Mouse (Mus musculus) E14TG2a.4 (cell line): ENCODE data around the gene Myh3.
A peak's percentile ranks its signal among the peaks of the same experiment; 100 is the strongest.

Experiments
- H3K27me3 ChIP-seq: 2 replicates; pipeline ENCODE4 v1.6.1; 2014; ENCODE audit warnings: low read length, control low read depth; ENCODE audit not compliant: insufficient read depth
- H3K36me3 ChIP-seq: 2 replicates; pipeline ENCODE4 v1.6.1; 2014; ENCODE audit warnings: low read length, control low read depth; ENCODE audit not compliant: insufficient read depth
- H3K4me1 ChIP-seq: replicated peaks from 2 replicates; pipeline ENCODE4 v1.6.1; 2014; ENCODE audit warnings: low read depth, low read length, control low read depth
- H3K4me3 ChIP-seq: replicated peaks from 2 replicates; pipeline ENCODE4 v1.5.1; 2014; ENCODE audit warnings: mild to moderate bottlenecking, low read length
- H3K9me3 ChIP-seq: 2 replicates; pipeline ENCODE4 v1.6.1; 2014; ENCODE audit warnings: low read length, control low read depth
- CTCF ChIP-seq: conservative IDR thresholded peaks from 2 replicates; pipeline ENCODE4 v1.5.1; 2014; ENCODE audit warnings: low read length
- NANOG ChIP-seq: IDR thresholded peaks from 2 replicates; pipeline ENCODE4 v1.6.1; 2014; ENCODE audit warnings: borderline replicate concordance, low read length, mixed read lengths
- POU5F1 ChIP-seq: IDR thresholded peaks from 2 replicates; pipeline ENCODE4 v1.6.1; 2014; ENCODE audit warnings: low read length, borderline replicate concordance

Gene Myh3

DNA sequence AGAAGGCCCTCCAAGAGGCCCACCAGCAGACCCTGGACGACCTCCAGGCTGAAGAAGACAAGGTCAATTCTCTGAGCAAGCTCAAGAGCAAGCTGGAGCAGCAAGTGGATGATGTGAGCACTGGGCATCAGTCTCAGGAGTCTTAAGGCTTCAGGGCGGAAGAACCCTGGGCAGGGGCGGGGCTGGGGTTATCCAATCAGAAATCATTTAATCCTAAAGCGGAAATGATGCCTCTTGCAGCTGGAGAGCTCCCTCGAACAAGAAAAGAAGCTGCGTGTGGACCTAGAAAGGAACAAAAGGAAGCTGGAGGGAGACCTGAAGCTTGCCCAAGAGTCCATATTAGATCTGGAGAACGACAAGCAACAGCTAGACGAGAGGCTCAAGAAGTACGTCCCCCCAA, 15.1 kb downstream of the Myh3 start:
- peaks cover 21% of the 10 kb centered on the region for H3K4me1 ChIP-seq
- TF ChIP-seq POU5F1, result no peak
- no peak for TF ChIP-seq NANOG
- TF ChIP-seq CTCF, result no peak
- no peaks in the 10 kb centered on the region for H3K9me3 ChIP-seq
- 0 out of 2 replicates have a peak overlapping the region, but pooled peaks have one; percentile 7 for H3K4me3 ChIP-seq
- peaks cover 65% of the 10 kb centered on the region for H3K27me3 ChIP-seq
- no peaks in the 10 kb centered on the region for H3K36me3 ChIP-seq

DNA sequence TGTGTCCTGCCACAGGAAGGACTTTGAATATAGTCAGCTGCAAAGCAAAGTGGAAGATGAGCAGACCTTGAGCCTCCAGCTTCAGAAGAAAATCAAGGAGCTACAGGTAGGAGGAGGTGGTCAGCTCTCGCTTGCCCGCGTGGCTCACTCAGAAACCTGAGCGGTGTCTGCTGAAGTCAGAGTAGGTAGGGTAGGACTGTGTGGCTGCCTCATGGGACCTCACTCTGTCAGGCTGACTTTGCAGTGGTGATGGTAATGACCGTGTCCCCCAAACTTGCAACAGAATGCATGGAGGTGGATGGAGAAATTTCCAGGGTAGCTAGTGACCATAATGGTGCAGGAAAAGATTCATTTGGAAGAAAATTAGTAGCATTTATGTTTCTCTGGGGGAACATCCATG, 15.6 kb downstream of the Myh3 start:
- Histone ChIP-seq H3K4me3 (0 out of 2 replicates have a peak overlapping the region, but pooled peaks have one; percentile 7), H3K9me3 (no peaks in the 10 kb centered on the region), H3K4me1 (peaks cover 21% of the 10 kb centered on the region), H3K36me3 (no peaks in the 10 kb centered on the region), H3K27me3 (peaks cover 67% of the 10 kb centered on the region)
- TF ChIP-seq NANOG, result no peak
- no peak for TF ChIP-seq CTCF
- TF ChIP-seq POU5F1, result no peak

DNA sequence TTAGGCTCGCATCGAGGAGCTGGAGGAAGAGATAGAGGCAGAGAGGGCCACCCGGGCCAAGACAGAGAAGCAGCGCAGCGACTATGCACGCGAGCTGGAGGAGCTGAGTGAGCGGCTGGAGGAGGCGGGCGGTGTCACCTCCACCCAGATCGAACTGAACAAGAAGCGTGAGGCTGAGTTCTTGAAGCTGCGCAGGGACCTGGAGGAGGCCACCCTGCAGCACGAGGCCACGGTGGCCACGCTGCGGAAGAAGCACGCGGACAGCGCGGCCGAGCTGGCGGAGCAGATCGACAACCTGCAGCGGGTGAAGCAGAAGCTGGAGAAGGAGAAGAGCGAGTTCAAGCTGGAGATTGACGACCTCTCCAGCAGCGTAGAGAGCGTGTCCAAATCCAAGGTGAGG, 16.4 kb downstream of the Myh3 start:
- Histone ChIP-seq H3K4me3 (peak overlapping the region; percentile 70), H3K4me1 (peaks cover 27% of the 10 kb centered on the region), H3K27me3 (peaks cover 67% of the 10 kb centered on the region), H3K36me3 (no peaks in the 10 kb centered on the region), H3K9me3 (no peaks in the 10 kb centered on the region)
- TF ChIP-seq POU5F1, result no peak
- no peak for TF ChIP-seq NANOG
- TF ChIP-seq CTCF, result no peak

DNA sequence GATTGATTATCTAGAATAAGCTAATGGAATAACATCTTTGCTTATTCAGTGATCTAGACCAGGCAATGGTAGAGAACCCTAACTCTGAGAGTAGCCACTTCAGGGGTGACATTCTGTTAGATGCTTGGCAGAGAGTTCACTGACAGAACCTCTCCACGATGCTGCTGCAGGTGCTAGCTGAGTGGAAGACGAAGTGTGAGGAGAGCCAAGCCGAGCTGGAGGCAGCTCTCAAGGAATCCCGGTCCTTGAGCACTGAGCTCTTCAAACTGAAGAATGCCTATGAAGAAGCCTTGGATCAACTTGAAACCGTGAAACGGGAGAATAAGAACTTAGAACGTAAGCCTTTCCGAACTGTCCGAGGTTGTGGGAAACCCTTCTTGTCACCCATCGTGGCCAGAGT, 19.6 kb downstream of the Myh3 start:
- Histone ChIP-seq H3K27me3 (peaks cover 64% of the 10 kb centered on the region), H3K4me3 (no peak overlapping the region), H3K9me3 (no peaks in the 10 kb centered on the region), H3K36me3 (no peaks in the 10 kb centered on the region), H3K4me1 (peaks cover 47% of the 10 kb centered on the region)
- TF ChIP-seq POU5F1 (no peak), CTCF (no peak), NANOG (no peak)

DNA sequence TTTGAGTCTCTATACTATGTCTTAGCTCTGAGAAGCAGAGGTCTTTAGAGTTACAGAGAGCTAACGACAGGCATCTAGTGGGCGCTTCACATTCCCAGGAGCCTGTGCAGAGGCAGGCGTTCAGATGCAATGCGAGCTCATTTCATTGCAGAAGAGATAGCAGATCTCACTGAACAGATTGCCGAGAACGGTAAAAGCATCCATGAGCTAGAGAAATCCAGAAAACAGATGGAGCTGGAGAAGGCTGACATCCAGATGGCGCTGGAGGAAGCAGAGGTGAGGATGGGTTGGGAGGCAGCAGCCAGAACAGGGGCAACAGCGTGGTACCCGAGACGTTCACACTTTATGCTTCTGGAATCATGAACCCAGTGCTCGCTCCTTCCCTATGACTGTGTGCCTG, 20.3 kb downstream of the Myh3 start:
- H3K9me3 ChIP-seq, result no peaks in the 10 kb centered on the region
- peaks cover 49% of the 10 kb centered on the region for H3K4me1 ChIP-seq
- no peak for TF ChIP-seq POU5F1
- no peak for TF ChIP-seq NANOG
- TF ChIP-seq CTCF, result no peak
- no peaks in the 10 kb centered on the region for H3K36me3 ChIP-seq
- H3K4me3 ChIP-seq, result no peak overlapping the region
- H3K27me3 ChIP-seq, result peaks cover 59% of the 10 kb centered on the region

DNA sequence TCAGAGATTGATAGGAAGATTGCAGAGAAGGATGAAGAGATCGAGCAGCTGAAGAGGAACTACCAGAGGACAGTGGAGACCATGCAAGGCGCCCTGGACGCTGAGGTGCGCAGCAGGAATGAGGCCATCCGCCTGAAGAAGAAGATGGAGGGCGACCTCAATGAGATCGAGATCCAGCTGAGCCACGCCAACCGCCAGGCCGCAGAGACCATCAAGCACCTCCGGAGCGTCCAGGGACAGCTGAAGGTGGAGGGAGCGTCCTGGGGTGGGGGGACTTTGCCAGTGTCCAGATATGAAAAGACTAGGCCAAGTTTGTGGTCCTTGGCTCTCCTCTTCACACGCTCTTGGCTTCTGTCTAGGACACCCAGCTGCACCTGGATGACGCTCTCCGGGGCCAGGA, 21.1 kb downstream of the Myh3 start:
- H3K9me3 ChIP-seq, result no peaks in the 10 kb centered on the region
- no peak for TF ChIP-seq CTCF
- TF ChIP-seq NANOG, result no peak
- no peak for TF ChIP-seq POU5F1
- peaks cover 51% of the 10 kb centered on the region for H3K27me3 ChIP-seq
- H3K4me3 ChIP-seq, result no peak overlapping the region; the same call in 1 of the 2 replicates
- H3K36me3 ChIP-seq, result no peaks in the 10 kb centered on the region
- peaks cover 42% of the 10 kb centered on the region for H3K4me1 ChIP-seq

DNA sequence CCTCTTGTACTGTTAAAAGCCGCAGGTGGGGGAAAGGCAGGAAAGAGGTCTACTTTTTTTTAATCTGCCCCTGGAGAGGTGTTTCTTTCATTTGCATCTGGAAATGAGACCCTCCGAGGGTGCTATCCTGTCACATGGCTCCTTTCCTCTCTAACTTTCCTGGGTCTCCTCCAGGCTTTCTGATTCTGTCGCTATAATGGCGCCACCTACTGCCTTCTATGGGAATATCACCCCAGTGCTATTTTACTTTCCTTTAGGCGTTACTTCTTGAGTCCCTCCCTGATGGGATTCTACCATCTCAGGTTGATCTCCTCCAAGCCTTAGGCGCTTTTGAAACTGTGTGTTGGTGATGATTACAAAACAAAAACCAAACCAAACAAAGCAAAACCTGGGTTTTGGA, 22.1 kb downstream of the Myh3 start:
- TF ChIP-seq POU5F1, result no peak
- TF ChIP-seq CTCF, result peak; percentile 96
- peaks cover 47% of the 10 kb centered on the region for H3K27me3 ChIP-seq
- H3K4me1 ChIP-seq, result peaks cover 33% of the 10 kb centered on the region

DNA sequence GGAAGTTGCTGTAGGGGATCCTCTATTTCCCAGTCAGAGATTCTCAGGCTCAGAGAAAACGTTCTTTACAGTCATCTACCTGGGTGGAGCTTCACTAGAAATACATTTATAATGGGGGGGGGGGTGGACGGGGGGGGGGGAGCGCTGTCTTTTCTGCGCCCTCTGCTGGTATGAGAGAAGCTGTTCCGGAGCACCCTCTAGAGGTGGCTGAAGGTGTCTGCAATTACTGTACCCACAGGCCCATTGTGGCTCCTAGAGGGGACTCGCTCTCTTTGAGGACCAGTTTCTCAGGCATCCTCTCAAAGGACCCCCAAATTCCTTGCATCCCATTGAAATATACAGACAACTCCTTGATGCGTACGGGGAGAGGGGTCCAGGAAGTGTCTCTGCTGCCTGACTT, 23.6 kb downstream of the Myh3 start:
- Histone ChIP-seq H3K36me3 (no peaks in the 10 kb centered on the region), H3K4me1 (peaks cover 29% of the 10 kb centered on the region), H3K4me3 (no peak overlapping the region), H3K27me3 (peaks cover 44% of the 10 kb centered on the region), H3K9me3 (no peaks in the 10 kb centered on the region)
- TF ChIP-seq NANOG, result no peak
- no peak for TF ChIP-seq POU5F1
- peak; percentile 39 for TF ChIP-seq CTCF

More for the DNA sequence above, 22.1 kb downstream of the Myh3 start:
- no peaks in the 10 kb centered on the region for H3K9me3 ChIP-seq
- H3K36me3 ChIP-seq, result no peaks in the 10 kb centered on the region
- no peak overlapping the region for H3K4me3 ChIP-seq

DNA sequence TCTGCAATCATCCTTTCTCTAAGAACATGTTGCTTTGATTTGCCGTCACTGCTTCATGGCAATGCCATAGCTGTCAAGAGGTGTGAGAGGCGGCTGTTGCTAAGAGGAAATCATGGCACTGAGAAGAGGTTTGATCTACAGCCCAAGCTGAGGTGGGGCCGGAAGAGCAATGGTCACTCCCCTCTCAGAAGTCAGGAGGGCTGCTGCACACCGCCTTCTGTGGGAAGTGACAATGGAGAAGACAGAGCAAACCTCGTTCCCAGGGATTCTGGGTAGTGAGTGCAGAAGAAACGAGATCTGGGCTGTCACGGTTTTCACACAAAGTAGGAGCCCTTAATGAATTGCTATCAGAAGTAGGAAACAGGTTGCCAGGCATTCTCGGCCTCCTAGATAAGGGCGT, 25.2 kb downstream of the Myh3 start:
- Histone ChIP-seq H3K9me3 (no peaks in the 10 kb centered on the region), H3K36me3 (no peaks in the 10 kb centered on the region), H3K4me3 (no peak overlapping the region), H3K4me1 (peaks cover 29% of the 10 kb centered on the region), H3K27me3 (peaks cover 36% of the 10 kb centered on the region)
- no peak for TF ChIP-seq POU5F1
- TF ChIP-seq NANOG, result no peak
- TF ChIP-seq CTCF, result no peak
